In the genomic region with DNA sequence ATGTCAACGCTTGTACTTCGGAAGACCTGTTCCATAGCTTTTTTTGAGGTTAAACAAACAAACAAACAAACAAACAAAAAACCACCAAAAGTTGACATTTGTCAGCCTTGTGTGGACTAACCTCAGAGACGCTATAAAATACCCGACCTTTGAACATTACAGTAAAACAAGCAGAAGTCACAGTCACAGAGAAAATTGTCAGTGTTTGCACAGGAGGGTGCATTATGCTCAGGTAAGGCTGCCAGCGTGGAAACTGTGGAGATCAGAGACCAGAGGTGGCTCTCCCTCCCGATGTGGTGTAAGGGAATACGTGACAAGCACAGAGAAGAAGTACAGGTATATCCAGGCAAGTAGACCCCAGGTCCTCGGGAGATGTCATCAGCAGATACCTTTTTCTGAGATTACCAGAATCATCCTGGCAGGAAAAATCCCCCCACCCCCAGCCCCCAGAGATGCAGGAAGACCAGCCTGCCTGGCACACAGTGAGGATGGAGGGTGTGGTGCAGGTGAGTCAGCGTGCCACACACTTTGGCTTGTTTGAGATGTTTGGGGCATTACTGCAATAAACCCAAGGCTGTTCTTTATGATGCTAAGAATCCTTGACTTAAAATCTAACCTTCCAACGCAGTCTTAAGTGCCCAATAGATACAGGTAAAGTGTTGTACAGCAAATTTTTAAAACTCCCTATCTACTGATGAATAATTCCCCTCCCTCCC, we compare ENCODE assay signal across 16 mouse cellular contexts.
"Had no signal": no experiment of that assay in that cellular context is flagged by ENCODE, and none has a peak within 500 bp of the region (broad histone marks: within the 10 kb centered on the region; RNA-seq: fewer than 3 reads in every experiment).

No protein-coding gene starts in this region.

- H3K4me1 ChIP-seq: lung, embryonic 15.5 days; midbrain, embryonic 10.5 days; neural tube, embryonic 12.5 days; stomach, embryonic 15.5 days had no signal

- ATAC-seq: liver, postnatal 0 days; lung, postnatal 0 days; midbrain, embryonic 16.5 days had no signal

- H3K9ac ChIP-seq: liver, postnatal 0 days; lung, embryonic 15.5 days; midbrain, embryonic 12.5 days; neural tube, embryonic 12.5 days; stomach, embryonic 15.5 days had no signal

- H3K27ac ChIP-seq: lung, embryonic 15.5 days; midbrain, embryonic 10.5 days; midbrain, embryonic 12.5 days; neural tube, embryonic 12.5 days; stomach, embryonic 15.5 days; stomach, postnatal 0 days had no signal

- H3K4me2 ChIP-seq: lung, embryonic 15.5 days; midbrain, embryonic 12.5 days; neural tube, embryonic 12.5 days; stomach, embryonic 15.5 days had no signal

- H3K27me3 ChIP-seq: lung, embryonic 15.5 days; midbrain, embryonic 12.5 days; neural tube, embryonic 12.5 days; stomach, embryonic 15.5 days had no signal

- H3K4me3 ChIP-seq: lung, embryonic 15.5 days; midbrain, embryonic 10.5 days; midbrain, embryonic 12.5 days; myocyte; neural tube, embryonic 12.5 days; stomach, embryonic 15.5 days had no signal

- H3K36me3 ChIP-seq: lung, embryonic 15.5 days; midbrain, embryonic 10.5 days; midbrain, embryonic 12.5 days; neural tube, embryonic 12.5 days; stomach, embryonic 15.5 days had no signal

- H3K9me3 ChIP-seq: lung, embryonic 15.5 days; midbrain, embryonic 10.5 days; midbrain, embryonic 12.5 days; neural tube, embryonic 12.5 days; stomach, embryonic 15.5 days had no signal

- DNase-seq: liver, postnatal 0 days; lung, adult 2 months; lung, postnatal 4 days; midbrain, embryonic 14.5 days; right cerebral cortex, postnatal 14 days; thymus, adult 2 months; thymus, postnatal 36 days had no signal
